Mouse (Mus musculus): Measurements from ENCODE around the gene Gm5617. TPM values are rescaled to one million over a fixed set of nuclear protein-coding genes. Genes with fewer than 3 reads are reported as not detected.
A peak's percentile ranks its signal among the peaks of the same experiment; 100 is the strongest.
"Not testable (repeated sequence)": the region's sequence is repeated elsewhere in the genome, so short reads cannot be mapped to it uniquely, and the experiment has no call there.

Gm5617 gene
- polyA plus RNA-seq, 1 experiment: 41.3 TPM

DNA sequence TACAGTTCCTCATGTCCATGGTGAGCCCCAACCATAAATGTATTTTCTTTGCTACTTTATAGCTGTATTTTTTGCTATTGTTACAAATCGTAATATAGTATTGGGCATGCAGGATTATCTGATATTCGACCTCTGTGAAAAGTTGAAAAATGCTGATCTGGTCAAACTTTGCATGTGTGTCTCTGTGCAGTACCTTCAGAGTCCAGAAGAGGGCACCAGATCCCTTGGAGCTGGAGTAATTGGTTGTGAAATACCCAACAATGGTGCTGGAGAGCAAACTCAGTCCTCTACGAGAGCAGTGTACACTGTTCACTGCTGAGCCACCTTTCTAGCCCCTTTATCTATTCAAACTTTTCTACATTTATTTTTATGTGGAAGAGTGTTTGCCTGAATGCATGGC is 28.4 kb upstream of the Gm5617 start:
- H3K79me2 ChIP-seq (ENCODE audit: control insufficient read depth, insufficient read depth): no peaks in the 10 kb centered on the region
- TF ChIP-seq CEBPB (IDR thresholded peaks at IDR 0.05; ENCODE audit: insufficient read depth, poor library complexity, severe bottlenecking): peak; percentile 51; the same call in 1 of the 2 replicates
- TF ChIP-seq REST (IDR thresholded peaks at IDR 0.05; ENCODE audit: insufficient read depth, insufficient read length): no peak
- no peak for TF ChIP-seq USF1 (IDR thresholded peaks at IDR 0.05; ENCODE audit: low read depth)
- TF ChIP-seq E2F4 (IDR thresholded peaks at IDR 0.05; ENCODE audit: insufficient read depth): no peak
- TF ChIP-seq POLR2A (IDR thresholded peaks at IDR 0.05; ENCODE audit: insufficient read length, low read depth): no peak
- no peak for TF ChIP-seq SRF (IDR thresholded peaks at IDR 0.05; ENCODE audit: control insufficient read depth, insufficient read length, low read depth)
- H3ac ChIP-seq (ENCODE audit: control insufficient read depth, insufficient read length): no peak overlapping the region
- H3K36me3 ChIP-seq (ENCODE audit: control insufficient read depth, insufficient read depth): no peaks in the 10 kb centered on the region
- no peaks in the 10 kb centered on the region for H3K27me3 ChIP-seq (ENCODE audit: control insufficient read depth, insufficient read depth, insufficient read length)
- no peak overlapping the region for H3K4me2 ChIP-seq (ENCODE audit: low read depth)
- H3K4me3 ChIP-seq: no peak overlapping the region

DNA sequence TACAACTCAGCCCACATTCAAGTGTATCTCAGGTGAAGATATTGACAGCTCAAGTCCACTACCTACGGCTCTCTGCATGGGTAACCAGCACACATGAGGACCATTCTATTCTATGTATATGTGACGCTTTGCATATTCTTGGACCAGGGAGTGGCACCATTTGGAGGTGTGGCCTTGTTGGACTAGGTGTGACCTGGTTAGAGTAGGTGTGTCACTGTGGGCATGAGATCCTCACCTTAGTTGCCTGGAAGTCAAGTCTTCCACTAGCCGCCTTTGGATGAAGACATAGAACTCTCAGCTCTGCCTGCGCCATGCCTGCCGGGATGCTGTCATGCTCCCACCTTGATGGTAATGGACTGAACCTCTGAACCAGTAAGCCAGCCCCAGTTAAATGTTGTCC is 27.8 kb upstream of the Gm5617 start:
- H3ac ChIP-seq (ENCODE audit: control insufficient read depth, insufficient read length); H3K4me2 ChIP-seq (ENCODE audit: low read depth); H3K27me3 ChIP-seq (ENCODE audit: control insufficient read depth, insufficient read depth, insufficient read length); H3K79me2 ChIP-seq (ENCODE audit: control insufficient read depth, insufficient read depth); H3K4me3 ChIP-seq; H3K36me3 ChIP-seq (ENCODE audit: control insufficient read depth, insufficient read depth): not testable (repeated sequence)

DNA sequence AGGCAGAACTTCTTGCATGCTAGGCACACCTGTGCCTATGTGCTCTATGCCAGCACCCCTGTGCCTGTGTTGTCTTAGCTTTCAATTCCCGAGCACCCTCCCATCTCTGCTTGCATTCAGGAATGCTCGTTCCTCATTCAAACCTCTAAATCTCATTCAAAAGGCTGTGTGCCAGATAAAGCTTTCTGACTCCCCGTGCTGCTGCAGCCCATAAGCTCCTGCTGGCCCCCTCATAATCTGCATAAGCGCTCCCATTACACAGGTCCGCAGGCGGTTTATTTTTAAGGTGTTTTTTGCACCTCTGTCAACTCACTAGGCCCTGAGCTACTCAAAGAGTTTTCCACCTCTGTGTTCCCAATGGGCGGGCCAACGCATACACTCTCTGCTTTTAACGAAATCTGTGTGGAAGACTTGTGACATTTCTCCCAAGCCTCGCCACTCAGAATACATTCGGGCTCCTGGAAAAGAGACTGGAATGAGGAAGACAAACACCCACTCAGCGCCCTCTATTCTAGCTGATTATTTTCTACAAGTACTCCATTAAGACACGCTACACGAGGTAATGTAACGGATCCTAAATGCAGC is 22.7 kb upstream of the Gm5617 start:
- H3K4me3 ChIP-seq: no peak overlapping the region
- no peaks in the 10 kb centered on the region for H3K79me2 ChIP-seq (ENCODE audit: control insufficient read depth, insufficient read depth)
- H3K4me2 ChIP-seq (ENCODE audit: low read depth): no peak overlapping the region
- H3ac ChIP-seq (ENCODE audit: control insufficient read depth, insufficient read length): no peak overlapping the region
- TF ChIP-seq POLR2A (IDR thresholded peaks at IDR 0.05; ENCODE audit: insufficient read length, low read depth): no peak
- TF ChIP-seq POLR2AphosphoS2 (IDR thresholded peaks at IDR 0.05; ENCODE audit: insufficient read length, low read depth): no peak
- no peak for TF ChIP-seq SRF (IDR thresholded peaks at IDR 0.05; ENCODE audit: control insufficient read depth, insufficient read length, low read depth)
- no peak for TF ChIP-seq TCF12 (IDR thresholded peaks at IDR 0.05; ENCODE audit: insufficient read depth, poor library complexity, severe bottlenecking)
- no peak for TF ChIP-seq CEBPB (IDR thresholded peaks at IDR 0.05; ENCODE audit: insufficient read depth, poor library complexity, severe bottlenecking)
- no peak for TF ChIP-seq E2F4 (IDR thresholded peaks at IDR 0.05; ENCODE audit: insufficient read depth)
- TF ChIP-seq USF1 (IDR thresholded peaks at IDR 0.05; ENCODE audit: low read depth): no peak
- TF ChIP-seq MAX (IDR thresholded peaks at IDR 0.05; ENCODE audit: low read depth): no peak
- no peak for TF ChIP-seq MYOG (IDR thresholded peaks at IDR 0.05; ENCODE audit: control insufficient read depth in 1 of 3, insufficient read depth in 1 of 3, insufficient read length in 2 of 3, low read depth in 2 of 3)
- no peak for TF ChIP-seq REST (IDR thresholded peaks at IDR 0.05; ENCODE audit: insufficient read depth, insufficient read length)
- no peak for TF ChIP-seq MYOD1 (IDR thresholded peaks at IDR 0.05; ENCODE audit: control insufficient read depth in 1 of 3, insufficient read length in 2 of 3, low read depth in 2 of 3)
- TF ChIP-seq TCF3 (IDR thresholded peaks at IDR 0.05; ENCODE audit: insufficient read length, low read depth): no peak
- no peaks in the 10 kb centered on the region for H3K27me3 ChIP-seq (ENCODE audit: control insufficient read depth, insufficient read depth, insufficient read length)
- no peaks in the 10 kb centered on the region for H3K36me3 ChIP-seq (ENCODE audit: control insufficient read depth, insufficient read depth)

DNA sequence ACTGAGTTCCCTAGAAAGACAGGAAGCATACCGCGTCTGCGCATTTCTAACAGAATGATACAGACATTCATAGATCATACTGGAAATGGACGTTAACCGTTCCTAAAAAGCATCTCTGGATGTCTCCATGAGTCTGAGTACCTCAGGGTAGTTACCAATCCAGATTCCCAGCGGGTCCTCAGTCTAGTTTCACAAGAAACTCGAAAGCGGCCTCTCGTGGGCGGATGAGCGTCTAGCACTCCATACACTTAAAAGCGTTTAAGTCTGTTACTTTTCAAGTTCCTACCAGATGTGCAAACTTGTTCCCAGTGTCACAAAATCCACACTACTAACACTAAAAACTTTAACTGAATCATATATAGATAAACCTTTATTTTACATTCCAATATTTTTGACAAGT is 22.1 kb upstream of the Gm5617 start:
- H3K4me2 ChIP-seq (ENCODE audit: low read depth): no peak overlapping the region
- no peak overlapping the region for H3ac ChIP-seq (ENCODE audit: control insufficient read depth, insufficient read length)
- TF ChIP-seq E2F4 (IDR thresholded peaks at IDR 0.05; ENCODE audit: insufficient read depth) (no peak), MAX (IDR thresholded peaks at IDR 0.05; ENCODE audit: low read depth) (no peak), TCF3 (IDR thresholded peaks at IDR 0.05; ENCODE audit: insufficient read length, low read depth) (no peak), USF1 (IDR thresholded peaks at IDR 0.05; ENCODE audit: low read depth) (no peak), SRF (IDR thresholded peaks at IDR 0.05; ENCODE audit: control insufficient read depth, insufficient read length, low read depth) (no peak)
- H3K36me3 ChIP-seq (ENCODE audit: control insufficient read depth, insufficient read depth): peaks cover 1% of the 10 kb centered on the region
- no peaks in the 10 kb centered on the region for H3K79me2 ChIP-seq (ENCODE audit: control insufficient read depth, insufficient read depth)
- no peaks in the 10 kb centered on the region for H3K27me3 ChIP-seq (ENCODE audit: control insufficient read depth, insufficient read depth, insufficient read length)
- H3K4me3 ChIP-seq: no peak overlapping the region

DNA sequence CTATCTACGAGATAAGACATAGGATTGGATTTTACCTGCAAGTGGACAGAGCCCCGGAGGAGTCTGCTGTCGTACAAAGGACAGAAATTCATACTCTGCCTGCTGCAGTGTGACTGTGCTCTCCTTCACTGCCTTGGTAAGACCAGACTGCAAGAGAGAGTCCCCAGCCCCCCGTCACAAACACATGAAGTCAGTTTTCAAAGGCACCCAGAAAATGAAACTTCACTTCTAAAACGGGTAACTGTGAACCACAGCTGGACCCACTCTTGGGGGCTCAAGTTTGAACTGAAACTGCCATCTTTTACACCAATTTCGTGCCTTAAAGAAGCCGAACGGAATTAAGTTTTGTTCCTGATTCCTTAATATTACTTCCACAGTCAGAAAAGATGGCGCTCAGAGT is 20.9 kb upstream of the Gm5617 start:
- H3K36me3 ChIP-seq (ENCODE audit: control insufficient read depth, insufficient read depth): peaks cover 10% of the 10 kb centered on the region
- no peak overlapping the region for H3K4me3 ChIP-seq
- H3K27me3 ChIP-seq (ENCODE audit: control insufficient read depth, insufficient read depth, insufficient read length): no peaks in the 10 kb centered on the region
- no peak overlapping the region for H3ac ChIP-seq (ENCODE audit: control insufficient read depth, insufficient read length)
- H3K79me2 ChIP-seq (ENCODE audit: control insufficient read depth, insufficient read depth): peaks cover 12% of the 10 kb centered on the region
- TF ChIP-seq MAX (IDR thresholded peaks at IDR 0.05; ENCODE audit: low read depth): no peak
- H3K4me2 ChIP-seq (ENCODE audit: low read depth): no peak overlapping the region
